Mouse (Mus musculus): ENCODE measurements at regions not wholly inside any gene's neighbourhood (a gene's known extent, or its start where the extent isn't known, plus 50 kb on each side); places are given as distances from the start of the nearest gene placed in this dataset.

DNA sequence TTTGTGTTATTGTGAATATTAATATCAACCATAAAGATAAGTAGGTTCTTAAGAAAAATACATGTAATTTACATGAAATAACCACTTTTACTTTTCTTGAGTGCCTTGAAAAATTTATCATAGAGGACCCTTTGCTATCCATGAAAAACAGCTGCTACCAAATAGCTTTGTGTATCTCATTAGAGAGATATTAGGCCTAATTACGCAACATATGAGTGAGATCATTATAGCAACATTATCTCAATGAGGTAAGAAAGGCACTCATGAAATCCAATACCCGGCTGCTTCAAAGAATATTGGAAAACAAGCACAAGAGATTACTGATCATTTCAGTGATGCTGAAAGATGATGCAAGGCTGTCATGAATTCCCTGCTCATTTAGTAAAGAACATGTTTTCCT, 74.9 kb upstream of the Gm11146 start:
- TF ChIP-seq GATA1 (IDR thresholded peaks at IDR 0.05; ENCODE audit: borderline replicate concordance, low read length) (no peak), CTCF (IDR thresholded peaks at IDR 0.05; ENCODE audit: low read depth, low read length) (no peak), GATA2 (IDR thresholded peaks at IDR 0.05; ENCODE audit: borderline replicate concordance, low read depth, low read length) (no peak), TAL1 (conservative IDR thresholded peaks at IDR 0.05; ENCODE audit: low read depth, low read length) (no peak), POLR2AphosphoS5 (IDR thresholded peaks at IDR 0.05; ENCODE audit: insufficient replicate concordance, low read depth, low read length) (no peak)

Measured in G1E (cell line).